Mouse (Mus musculus) limb, embryonic 14.5 days (tissue): ENCODE results near the gene Prrc2b. TPM values are rescaled to one million over a fixed set of nuclear protein-coding genes. Genes with fewer than 3 reads are reported as not detected.
A peak's percentile ranks its signal among the peaks of the same experiment; 100 is the strongest.

Source experiments
- ATAC-seq: fragments of 200-750 bp; cut with Nextera tagmentation; 2 replicates; pipeline ENCODE4 v1.8.0; 2017; ENCODE audit warnings: low read depth, moderate number of reproducible peaks, moderate TSS enrichment; ENCODE audit not compliant: low FRiP score
- DNase-seq: peaks from one replicate; pipeline ENCODE4 v3.0.0-alpha.2; 2015; ENCODE audit warnings: low spot score
- H3K27ac ChIP-seq: fragments of 300-500 bp; sonication (generic); replicated peaks from 2 replicates; pipeline ENCODE4 v1.5.1; 2014; ENCODE audit warnings: low read depth, mild to moderate bottlenecking, low read length, moderate library complexity, mixed read lengths
- H3K27me3 ChIP-seq: fragments of 300-500 bp; sonication (generic); 2 replicates; pipeline ENCODE4 v1.6.1; 2014; ENCODE audit warnings: low read length, mixed read lengths; ENCODE audit not compliant: control insufficient read depth, insufficient read depth
- H3K36me3 ChIP-seq: fragments of 300-500 bp; sonication (generic); 2 replicates; pipeline ENCODE4 v1.6.1; 2014; ENCODE audit warnings: mild to moderate bottlenecking, low read length, moderate library complexity, mixed read lengths; ENCODE audit not compliant: control insufficient read depth, insufficient read depth
- H3K4me1 ChIP-seq: fragments of 300-500 bp; sonication (generic); 2 replicates; pipeline ENCODE4 v1.6.1; 2014; ENCODE audit warnings: antibody characterized with exemption, low read length, mixed read lengths; ENCODE audit not compliant: control insufficient read depth, insufficient read depth
- H3K4me2 ChIP-seq: fragments of 300-500 bp; sonication (generic); replicated peaks from 2 replicates; pipeline ENCODE4 v1.6.1; 2014; ENCODE audit warnings: low read depth, mild to moderate bottlenecking, low read length, moderate library complexity; ENCODE audit not compliant: severe bottlenecking
- H3K4me3 ChIP-seq: fragments of 300-500 bp; sonication (generic); replicated peaks from 2 replicates; pipeline ENCODE4 v1.5.1; 2014; ENCODE audit warnings: low read length
- H3K9ac ChIP-seq: fragments of 300-500 bp; sonication (generic); 2 replicates; pipeline ENCODE4 v1.6.1; 2014; ENCODE audit warnings: mild to moderate bottlenecking, low read depth, low read length, moderate library complexity; ENCODE audit not compliant: severe bottlenecking
- H3K9me3 ChIP-seq: fragments of 300-500 bp; sonication (generic); 2 replicates; pipeline ENCODE4 v1.6.1; 2016; ENCODE audit warnings: low read length; ENCODE audit not compliant: control insufficient read depth
- POLR2A ChIP-seq: fragments of 200-500 bp; IDR thresholded peaks from 2 replicates; pipeline ENCODE4 v1.8.0; 2012; ENCODE audit warnings: inconsistent platforms, mild to moderate bottlenecking, moderate library complexity, borderline replicate concordance; ENCODE audit not compliant: insufficient read depth, insufficient read length; ENCODE audit errors: extremely low read depth
- WGBS: fragments of 180-500 bp; shearing (Covaris S2); extraction: QIAGEN DNeasy Blood & Tissue Kit; methylation state at CpG from one replicate; pipeline ENCODE4 v1.1.7; 2014; 5-methylcytosine and 5-hydroxymethylcytosine counted together
- polyA plus RNA-seq, 2 experiments: library from polyadenylated mRNA; depleted of rRNA in 1 of 2; stranded (reverse) in 1 of 2; unstranded in 1 of 2; fragments of >200 nt; fragmentation: Nextera tagmentation in 1 of 2; extraction: Ambion mirVana in 1 of 2; gene quantifications; 2 replicates each; pipeline versions ENCODE4 v1.2.1 to v1.2.3; 2012 to 2014

Prrc2b gene
- polyA plus RNA-seq, 2 experiments, result 74.6 to 78.2 TPM

DNA sequence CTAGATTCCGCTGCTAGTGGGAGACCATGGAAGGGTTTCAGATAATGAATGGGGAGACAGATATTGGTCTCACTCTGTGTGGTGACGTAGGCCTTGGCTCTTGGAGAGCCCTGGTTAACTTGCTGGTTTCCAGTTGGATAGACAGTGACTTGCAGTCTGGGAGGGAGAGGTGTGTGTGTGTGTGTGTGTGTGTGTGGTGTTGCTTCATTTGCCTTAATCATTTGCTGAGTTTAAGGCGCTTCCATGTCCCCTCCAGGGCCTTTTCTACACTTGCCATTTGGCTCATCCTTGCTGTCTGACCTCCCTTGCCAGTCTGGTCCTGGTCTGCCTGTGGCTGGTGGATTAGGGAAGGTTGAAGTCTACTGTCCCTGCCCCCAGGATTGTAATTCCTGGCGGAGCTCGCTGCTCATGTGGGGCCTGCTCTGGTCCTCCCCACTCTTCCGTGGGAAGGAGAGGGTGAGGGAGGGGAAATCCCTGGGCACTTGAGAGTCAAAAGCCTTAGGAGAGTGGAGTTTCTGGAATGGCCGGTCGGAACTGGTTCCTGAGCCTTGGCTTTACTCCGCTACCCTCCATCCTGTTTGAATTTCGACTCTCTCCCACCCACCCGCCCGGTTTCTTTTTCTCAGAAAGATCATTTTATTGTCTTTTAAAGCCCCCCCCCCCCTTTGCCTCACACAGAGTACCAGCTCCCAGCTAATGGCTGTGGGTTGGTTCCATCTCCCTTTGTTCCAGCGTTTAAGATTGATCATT is 2.3 kb downstream of the Prrc2b start:
- peak overlapping the region; percentile 79 for H3K4me3 ChIP-seq
- DNase-seq (no peak), ATAC-seq (no peak)
- WGBS, result 5% methylated on average over 12 of the region's 13 CpGs
- peak overlapping the region; percentile 96 for H3K4me2 ChIP-seq
- H3K9ac ChIP-seq, result peak overlapping the region; percentile 99
- TF ChIP-seq POLR2A, result no peak
- H3K36me3 ChIP-seq, result no peaks in the 10 kb centered on the region
- peaks cover 58% of the 10 kb centered on the region for H3K4me1 ChIP-seq
- no peaks in the 10 kb centered on the region for H3K9me3 ChIP-seq
- peak overlapping the region; percentile 99; the same call in 1 of the 2 replicates for H3K27ac ChIP-seq
- H3K27me3 ChIP-seq, result no peaks in the 10 kb centered on the region

DNA sequence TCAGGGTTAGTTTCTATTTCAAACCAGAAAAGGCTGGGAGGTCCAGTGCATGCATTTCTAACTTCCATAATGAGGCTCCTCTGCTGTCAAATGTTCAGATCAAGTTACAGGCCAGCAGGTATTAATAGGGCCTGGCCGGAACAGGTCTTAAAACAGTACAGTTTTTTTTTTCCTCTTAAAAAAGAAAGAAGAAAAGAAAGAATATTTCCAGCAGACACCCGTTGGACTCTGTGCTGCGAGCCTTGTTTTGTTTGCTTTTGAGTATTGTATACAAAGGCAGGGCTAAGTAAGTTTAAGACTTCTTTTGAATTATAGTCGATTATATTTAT is 2.9 kb downstream of the Prrc2b start:
- peak overlapping the region; percentile 99; the same call in 1 of the 2 replicates for H3K27ac ChIP-seq
- H3K4me2 ChIP-seq, result peak overlapping the region; percentile 96
- no peak for DNase-seq
- H3K36me3 ChIP-seq, result no peaks in the 10 kb centered on the region
- no peak for TF ChIP-seq POLR2A
- H3K4me1 ChIP-seq, result peaks cover 63% of the 10 kb centered on the region
- no peaks in the 10 kb centered on the region for H3K9me3 ChIP-seq
- peak overlapping the region; percentile 79 for H3K4me3 ChIP-seq
- H3K9ac ChIP-seq, result peak overlapping the region; percentile 99
- no peaks in the 10 kb centered on the region for H3K27me3 ChIP-seq
- no peak for ATAC-seq
- WGBS, result 11% methylated on average over 4 of the region's 4 CpGs

DNA sequence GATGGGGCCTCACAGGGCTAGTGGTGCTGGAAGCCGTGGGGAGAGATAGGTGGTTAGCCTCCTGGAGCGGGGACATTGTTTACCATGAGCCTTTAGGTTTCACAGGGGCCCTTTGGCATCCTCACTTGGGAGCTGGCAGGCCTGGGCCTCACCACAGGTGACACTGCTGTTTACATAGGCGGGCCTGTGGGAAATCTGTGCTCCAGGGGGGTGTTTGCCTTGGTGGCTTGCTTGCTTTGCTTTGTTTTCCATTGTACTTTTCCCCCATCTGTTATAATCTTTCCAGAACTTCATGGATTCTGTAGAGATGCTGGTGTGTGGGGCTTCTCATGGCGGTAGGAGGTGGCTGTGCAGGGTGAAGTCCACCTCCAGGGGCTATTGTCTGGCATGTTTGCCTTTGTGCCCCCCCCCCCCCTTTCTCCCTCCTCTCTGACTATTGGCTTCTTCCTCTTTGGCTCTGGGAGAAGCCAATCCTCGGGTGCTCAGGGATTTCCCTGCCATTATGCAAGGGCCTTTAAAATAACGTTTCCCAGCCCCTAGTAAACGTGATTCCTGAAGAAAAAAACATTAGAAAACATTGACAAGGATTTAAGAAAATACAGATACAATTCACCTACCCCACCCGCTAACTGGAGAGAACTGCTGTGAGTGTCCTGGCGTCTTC is 3.6 kb downstream of the Prrc2b start:
- Histone ChIP-seq H3K36me3 (no peaks in the 10 kb centered on the region), H3K9ac (peak overlapping the region; percentile 99; the same call in 1 of the 2 replicates), H3K9me3 (no peaks in the 10 kb centered on the region), H3K4me3 (peak overlapping the region; percentile 79), H3K4me2 (peak overlapping the region; percentile 96), H3K4me1 (peaks cover 65% of the 10 kb centered on the region), H3K27ac (no peak overlapping the region), H3K27me3 (no peaks in the 10 kb centered on the region)
- ATAC-seq (no peak), DNase-seq (no peak)
- WGBS, result 32% methylated on average over 9 of the region's 9 CpGs
- no peak for TF ChIP-seq POLR2A

GRCm38 (mm10) chr2:32154998-32155541 is 4.2 kb downstream of the Prrc2b start:
- Histone ChIP-seq H3K4me2 (no peak overlapping the region), H3K9ac (peak overlapping the region; percentile 25; the same call in 1 of the 2 replicates), H3K27me3 (no peaks in the 10 kb centered on the region), H3K27ac (no peak overlapping the region), H3K36me3 (peaks cover 2% of the 10 kb centered on the region), H3K4me3 (no peak overlapping the region; the same call in 1 of the 2 replicates), H3K9me3 (no peaks in the 10 kb centered on the region), H3K4me1 (peaks cover 65% of the 10 kb centered on the region)
- TF ChIP-seq POLR2A, result no peak
- DNase-seq (no peak), ATAC-seq (no peak)
- 64% methylated on average over 7 of the region's 7 CpGs for WGBS

DNA sequence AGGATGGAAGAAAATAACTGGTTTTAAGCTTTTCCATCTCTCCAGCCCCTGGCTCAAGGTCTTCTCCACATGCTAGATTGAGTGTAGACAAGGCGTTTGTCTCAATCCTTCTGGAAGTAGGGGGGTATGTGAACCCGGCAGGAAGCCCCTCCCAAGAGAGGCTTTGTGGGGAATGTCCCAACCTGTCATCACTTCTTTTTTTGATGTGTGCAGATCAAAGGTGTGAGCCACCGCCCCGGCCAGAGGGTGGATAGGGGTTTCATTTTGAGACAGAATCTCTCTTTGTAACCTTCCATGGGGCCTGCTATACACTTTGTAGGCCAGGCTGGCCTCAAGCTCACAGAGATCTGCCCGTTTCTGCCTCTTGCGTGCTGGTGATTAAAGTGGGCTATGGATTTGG is 4.7 kb downstream of the Prrc2b start:
- 0 out of 2 replicates have a peak overlapping the region, but pooled peaks have one; percentile 8 for H3K27ac ChIP-seq
- WGBS, result 44% methylated on average over 6 of the region's 6 CpGs
- no peaks in the 10 kb centered on the region for H3K27me3 ChIP-seq
- peaks cover 65% of the 10 kb centered on the region for H3K4me1 ChIP-seq
- H3K4me3 ChIP-seq, result no peak overlapping the region
- DNase-seq (no peak), ATAC-seq (no peak)
- TF ChIP-seq POLR2A, result no peak
- peak overlapping the region; percentile 25; the same call in 1 of the 2 replicates for H3K9ac ChIP-seq
- no peaks in the 10 kb centered on the region for H3K9me3 ChIP-seq
- H3K4me2 ChIP-seq, result no peak overlapping the region
- H3K36me3 ChIP-seq, result peaks cover 7% of the 10 kb centered on the region
